Mouse (Mus musculus): ENCODE data around the gene Pla2g4d. TPM values are rescaled to one million over a fixed set of nuclear protein-coding genes. Genes with fewer than 3 reads are reported as not detected.

Pla2g4d gene
- total and polyA plus RNA-seq, 3 experiments: not detected

GRCm38 (mm10) chr2:120265523-120265922 is 23.5 kb downstream of the Pla2g4d start:
- dilution Hi-C loops (cut with MboI; ENCODE audit: extremely low pct_ligation_motif_present, extremely low pct_unique_long_range_greater_than_20kb, low sequenced_read_pairs) (no loop called here), in situ Hi-C loops (cut with MboI; ENCODE audit: low pct_ligation_motif_present, low pct_unique_long_range_greater_than_20kb, low sequenced_read_pairs) (loop anchor here (5.0 kb wide), 1 partner anchor 88 kb away; no protein-coding TSS in a partner anchor)
- Histone ChIP-seq H3K4me2 (ENCODE audit: insufficient read depth, low read depth, poor library complexity, severe bottlenecking) (no peak overlapping the region), H3K4me1 (ENCODE audit: control insufficient read depth in 1 of 2, insufficient read depth in 2 of 2) (peaks cover 5 to 15% of the 10 kb centered on the region in 2 experiments; a peak in 3 of 4 replicates), H3K36me3 (replicated peaks in 1 of 2; ENCODE audit: control insufficient read depth in 1 of 2, insufficient read depth in 1 of 2, low read length in 1 of 2) (no peaks in the 10 kb centered on the region), H3K9ac (ENCODE audit: insufficient read depth, low read depth) (no peak overlapping the region), H3K27ac (ENCODE audit: insufficient read depth, low read depth) (no peak overlapping the region), H3K79me2 (replicated peaks; ENCODE audit: control insufficient read depth, extremely low read depth, insufficient read depth, poor library complexity, severe bottlenecking) (no peaks in the 10 kb centered on the region), H3K27me3 (replicated peaks) (peaks cover 1% of the 10 kb centered on the region), H3K9me3 (replicated peaks; ENCODE audit: low read length) (peaks cover 7% of the 10 kb centered on the region), H3K4me3 (replicated peaks in 1 of 3; ENCODE audit: low read depth in 2 of 3, low read length in 2 of 3, poor library complexity in 1 of 3) (no peak overlapping the region)
- DNase-seq (ENCODE audit: extremely low read depth): no peak
- TF ChIP-seq CTCF (conservative IDR thresholded peaks at IDR 0.05 in 1 of 2, IDR thresholded peaks at IDR 0.05 in 1 of 2; ENCODE audit: low read depth in 2 of 2, low read length in 2 of 2) (peak in 1 of 2 experiments; percentile 42; a peak in 2 of 4 replicates), ELF1 (IDR thresholded peaks at IDR 0.05; ENCODE audit: low read depth, low read length) (no peak), MYC (IDR thresholded peaks at IDR 0.05; ENCODE audit: low read depth, low read length) (no peak), ETS1 (conservative IDR thresholded peaks at IDR 0.05; ENCODE audit: low read depth, low read length) (no peak), SMC3 (IDR thresholded peaks at IDR 0.05; ENCODE audit: low read depth, low read length) (0 out of 2 replicates have a peak, but pooled peaks have one; percentile 7), RAD21 (IDR thresholded peaks at IDR 0.05; ENCODE audit: low read depth, low read length) (peak; percentile 23; the same call in 1 of the 2 replicates), KAT2A (IDR thresholded peaks at IDR 0.05; ENCODE audit: insufficient replicate concordance, low read length) (no peak), ZMIZ1 (IDR thresholded peaks at IDR 0.05; ENCODE audit: low read depth, low read length) (no peak)

- H3K9ac ChIP-seq (ENCODE audit: insufficient read depth, low read depth): no peak overlapping the region
- no peaks in the 10 kb centered on the region for H3K36me3 ChIP-seq (replicated peaks in 1 of 2; ENCODE audit: control insufficient read depth in 1 of 2, insufficient read depth in 1 of 2, low read length in 1 of 2)
- H3K9me3 ChIP-seq (replicated peaks; ENCODE audit: low read length): peaks cover 7% of the 10 kb centered on the region
- H3K27me3 ChIP-seq (replicated peaks): peaks cover 1% of the 10 kb centered on the region
- peaks cover 5 to 15% of the 10 kb centered on the region in 2 experiments; a peak in 3 of 4 replicates for H3K4me1 ChIP-seq (ENCODE audit: control insufficient read depth in 1 of 2, insufficient read depth in 2 of 2)
- no peak overlapping the region for H3K4me2 ChIP-seq (ENCODE audit: insufficient read depth, low read depth, poor library complexity, severe bottlenecking)
- TF ChIP-seq SMC3 (IDR thresholded peaks at IDR 0.05; ENCODE audit: low read depth, low read length) (no peak), KAT2A (IDR thresholded peaks at IDR 0.05; ENCODE audit: insufficient replicate concordance, low read length) (no peak), ZNF384 (IDR thresholded peaks at IDR 0.05; ENCODE audit: low read depth, low read length) (no peak), ELF1 (IDR thresholded peaks at IDR 0.05; ENCODE audit: low read depth, low read length) (no peak), MYC (IDR thresholded peaks at IDR 0.05; ENCODE audit: low read depth, low read length) (no peak), MAX (IDR thresholded peaks at IDR 0.05; ENCODE audit: low read length) (no peak), MAZ (IDR thresholded peaks at IDR 0.05; ENCODE audit: low read depth, low read length) (no peak), CHD1 (IDR thresholded peaks at IDR 0.05; ENCODE audit: low read depth, low read length) (no peak), MEF2A (IDR thresholded peaks at IDR 0.05; ENCODE audit: borderline replicate concordance, low read depth, low read length) (no peak), CTCF (conservative IDR thresholded peaks at IDR 0.05 in 1 of 2, IDR thresholded peaks at IDR 0.05 in 1 of 2; ENCODE audit: low read depth in 2 of 2, low read length in 2 of 2) (no peak), USF1 (IDR thresholded peaks at IDR 0.05; ENCODE audit: low read depth, low read length) (no peak), ETS1 (conservative IDR thresholded peaks at IDR 0.05; ENCODE audit: low read depth, low read length) (no peak), ZMIZ1 (IDR thresholded peaks at IDR 0.05; ENCODE audit: low read depth, low read length) (no peak), JUN (IDR thresholded peaks at IDR 0.05; ENCODE audit: insufficient read depth, low read depth, low read length) (no peak), TCF12 (IDR thresholded peaks at IDR 0.05; ENCODE audit: low read depth, low read length) (no peak), POLR2A (IDR thresholded peaks at IDR 0.05; ENCODE audit: low read depth, low read length) (no peak), NELFE (IDR thresholded peaks at IDR 0.05; ENCODE audit: low read depth, low read length) (no peak), MAFK (IDR thresholded peaks at IDR 0.05; ENCODE audit: insufficient replicate concordance, low read length) (no peak), ZKSCAN1 (IDR thresholded peaks at IDR 0.05; ENCODE audit: borderline replicate concordance, low read depth, low read length) (no peak)
- no peak for DNase-seq (ENCODE audit: extremely low read depth)
- in situ Hi-C loops (cut with MboI; ENCODE audit: low pct_ligation_motif_present, low pct_unique_long_range_greater_than_20kb, low sequenced_read_pairs): loop anchor here (5.0 kb wide), 1 partner anchor 88 kb away; no protein-coding TSS in a partner anchor
- H3K4me3 ChIP-seq (replicated peaks in 1 of 3; ENCODE audit: low read depth in 2 of 3, low read length in 2 of 3, poor library complexity in 1 of 3): no peak overlapping the region
- H3K27ac ChIP-seq (ENCODE audit: insufficient read depth, low read depth): no peak overlapping the region
- dilution Hi-C loops (cut with MboI; ENCODE audit: extremely low pct_ligation_motif_present, extremely low pct_unique_long_range_greater_than_20kb, low sequenced_read_pairs): no loop called here
- H3K79me2 ChIP-seq (replicated peaks; ENCODE audit: control insufficient read depth, extremely low read depth, insufficient read depth, poor library complexity, severe bottlenecking): no peaks in the 10 kb centered on the region
Observed at GRCm38 (mm10) chr2:120264858-120265257, 24.1 kb downstream of the Pla2g4d start.

Data from CH12.LX (cell line).